Mouse (Mus musculus) erythroblast, embryonic 14.5 days (primary cell): ENCODE data around the gene Iqcd.

Experiments used
- GATA1 ChIP-seq: IDR thresholded peaks from 2 replicates; pipeline ENCODE4 v1.6.1; 2012; ENCODE audit warnings: low read length, inconsistent platforms, mixed read lengths
- TAL1 ChIP-seq: IDR thresholded peaks from 3 replicates; pipeline ENCODE4 v1.6.1; 2012; ENCODE audit warnings: low read length, inconsistent platforms, mixed read lengths

DNA sequence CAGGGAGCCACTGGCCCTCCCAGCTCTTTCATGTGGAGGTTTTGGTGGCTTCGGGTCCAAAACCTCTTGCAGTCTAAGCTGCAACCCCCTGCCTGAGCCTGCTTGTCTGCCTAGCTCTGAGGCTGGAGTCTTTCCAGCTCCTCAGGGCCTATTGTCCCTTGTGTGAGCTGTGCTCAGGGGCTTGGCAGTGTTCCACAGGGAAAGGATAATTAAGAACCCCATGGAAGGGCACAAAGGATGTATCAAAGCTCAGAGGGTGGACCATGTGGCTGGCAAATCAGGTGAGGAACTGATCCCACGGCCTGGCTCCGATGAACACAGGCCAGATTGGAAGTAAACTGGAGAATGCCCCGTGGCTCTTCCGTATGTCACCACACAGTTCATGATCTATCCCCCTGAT, 22.7 kb upstream of the Iqcd start:
- TF ChIP-seq TAL1 (no peak), GATA1 (no peak)
